In genomic region chr2:173296408-173296807, GRCm38 (mm10) we compare ENCODE assay signal across 16 mouse cellular contexts. TPM values are rescaled to one million over a fixed set of nuclear protein-coding genes. Genes with fewer than 3 reads are reported as not detected.
"Had no signal": no experiment of that assay in that cellular context is flagged by ENCODE, and none has a peak within 500 bp of the region (broad histone marks: within the 10 kb centered on the region; RNA-seq: fewer than 3 reads in every experiment).

No protein-coding gene starts in this region.

- H3K4me1 ChIP-seq: neural tube, embryonic 13.5 days; neural tube, embryonic 15.5 days; stomach, embryonic 15.5 days had no signal

- H3K36me3 ChIP-seq: neural tube, embryonic 13.5 days; neural tube, embryonic 15.5 days; stomach, embryonic 15.5 days had no signal

- H3K9ac ChIP-seq: neural tube, embryonic 13.5 days; neural tube, embryonic 15.5 days; stomach, embryonic 15.5 days had no signal

- H3K4me2 ChIP-seq: neural tube, embryonic 13.5 days; neural tube, embryonic 15.5 days; stomach, embryonic 15.5 days had no signal

- H3K27ac ChIP-seq: neural tube, embryonic 13.5 days; neural tube, embryonic 15.5 days; stomach, embryonic 15.5 days had no signal

- H3K9me3 ChIP-seq: neural tube, embryonic 13.5 days; stomach, embryonic 15.5 days had no signal

- H3K4me3 ChIP-seq: neural tube, embryonic 13.5 days; neural tube, embryonic 15.5 days; stomach, embryonic 15.5 days had no signal

- DNase-seq: retina, postnatal 1 day; right cerebral cortex, adult 18-20 months; right cerebral cortex, postnatal 14 days; right cerebral cortex, postnatal 25 days; right cerebral cortex, postnatal 4 days; spleen, adult 18-20 months; thymus, adult 18-20 months; thymus, adult 2 months; thymus, postnatal 14 days; thymus, postnatal 25 days; thymus, postnatal 36 days; thymus, postnatal 4 days had no signal

- H3K27me3 ChIP-seq: neural tube, embryonic 13.5 days; neural tube, embryonic 15.5 days; stomach, embryonic 15.5 days had no signal

RNA-seq across cellular contexts. Expression of gene Pmepa1, which starts 20.1 kb away (rescaled TPM):
- total RNA-seq: neutrophil, adult 5-6 weeks had no signal
